Mouse (Mus musculus) liver, adult 10 weeks (tissue): ENCODE data around the gene Taf10. TPM values are rescaled to one million over a fixed set of nuclear protein-coding genes. Genes with fewer than 3 reads are reported as not detected.

Experiments used
- polyA plus RNA-seq: library from polyadenylated mRNA; stranded (reverse); fragments of 350-450 nt; fragmentation: Illumina TruSeq; extraction: RNeasy Lipid Tissue Mini Kit (QIAGEN cat#74804); gene quantifications from one replicate; pipeline ENCODE4 v1.2.3, GENCODE M21; 2014; ENCODE audit warnings: low read depth, low replicate concordance

Taf10 gene
- 15.5 TPM for polyA plus RNA-seq

GRCm38 (mm10) chr7:105743926-105744590 is at the start of gene Taf10:
Taf10 (minus strand) TSS chr7:105744361.

GRCm38 (mm10) chr7:105787285-105788140 is 43.4 kb upstream of the Taf10 start, which contains the start of gene Dchs1:
Dchs1 (minus strand) TSS chr7:105787654.

GRCm38 (mm10) chr7:105751491-105752433 is 7.6 kb upstream of the Taf10 start, which contains the start of gene Tpp1:
Tpp1 (minus strand) TSS chr7:105752235.

GRCm38 (mm10) chr7:105736911-105737521 is 7.1 kb downstream of the Taf10 start, which contains the start of gene Rrp8:
Rrp8 (minus strand) TSS chr7:105737385.

GRCm38 (mm10) chr7:105736264-105736901 is 7.8 kb downstream of the Taf10 start, which contains the start of gene Ilk:
Ilk (plus strand) TSS chr7:105736592.

Other genes with a start within 250 kb of the Taf10 start
- gene Smpd1, start 190.0 kb downstream of the Taf10 start, polyA plus RNA-seq, result 7.1 TPM
- gene Apbb1, start 162.7 kb downstream of the Taf10 start, polyA plus RNA-seq, result not detected
- gene Hpx, start 144.2 kb downstream of the Taf10 start, polyA plus RNA-seq, result 787 TPM
- 2.9 TPM for gene Trim3, start 110.8 kb downstream of the Taf10 start, polyA plus RNA-seq
- gene Timm10b, start 104.3 kb downstream of the Taf10 start, polyA plus RNA-seq, result 18.6 TPM
- gene Arfip2, start 103.9 kb downstream of the Taf10 start, polyA plus RNA-seq, result 3.3 TPM
- 2.8 TPM for gene Gm45799, start 103.8 kb downstream of the Taf10 start, polyA plus RNA-seq
- gene Dnhd1, start 93.5 kb downstream of the Taf10 start, polyA plus RNA-seq, result 1.4 TPM
- gene Ilk, start 7.8 kb downstream of the Taf10 start, polyA plus RNA-seq, result 28.8 TPM
- gene Rrp8, start 7.0 kb downstream of the Taf10 start, polyA plus RNA-seq, result 15.9 TPM
- gene Tpp1, start 7.9 kb upstream of the Taf10 start, polyA plus RNA-seq, result 48.9 TPM
- 0.03 TPM for gene Dchs1, start 43.3 kb upstream of the Taf10 start, polyA plus RNA-seq
- 30.8 TPM for gene Mrpl17, start 66.7 kb upstream of the Taf10 start, polyA plus RNA-seq
- gene Gm4070, start 209.6 kb upstream of the Taf10 start, polyA plus RNA-seq, result 6.1 TPM